Mouse (Mus musculus) liver, postnatal 0 days (tissue): ENCODE data around the gene Pramef6.
"Not testable (repeated sequence)": the region's sequence is repeated elsewhere in the genome, so short reads cannot be mapped to it uniquely, and the experiment has no call there.

Source experiments
- CTCF ChIP-seq: sonication (generic); IDR thresholded peaks from 2 replicates; pipeline ENCODE4 v1.5.1; 2016; ENCODE audit warnings: antibody characterized with exemption, low read depth
- EP300 ChIP-seq: IDR thresholded peaks from 2 replicates; pipeline ENCODE4 v1.6.1; 2016; ENCODE audit warnings: antibody characterized with exemption, low read depth, mild to moderate bottlenecking

DNA sequence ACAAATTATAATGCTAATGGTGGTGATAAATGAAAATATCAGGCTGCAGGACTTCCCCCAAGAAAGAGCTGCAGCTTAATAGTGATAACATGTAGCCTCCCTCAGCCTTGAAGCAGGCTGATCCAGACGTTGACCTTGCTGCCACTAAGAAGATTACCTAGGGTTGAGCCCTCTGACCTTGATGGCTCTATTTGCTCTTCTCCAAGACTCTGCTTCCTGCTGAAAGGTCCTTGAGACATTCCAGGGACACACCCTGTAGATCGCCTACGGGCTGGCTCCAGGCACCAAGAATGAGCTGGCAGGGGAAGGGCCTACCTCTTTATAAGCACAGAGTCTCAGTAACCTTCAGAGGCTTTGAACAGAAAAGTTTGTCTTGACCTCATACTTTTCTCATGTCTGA is 5.8 kb downstream of the Pramef6 start:
- TF ChIP-seq CTCF, EP300: not testable (repeated sequence)
